ENCODE assay signal across 16 mouse cellular contexts in the genomic region with DNA sequence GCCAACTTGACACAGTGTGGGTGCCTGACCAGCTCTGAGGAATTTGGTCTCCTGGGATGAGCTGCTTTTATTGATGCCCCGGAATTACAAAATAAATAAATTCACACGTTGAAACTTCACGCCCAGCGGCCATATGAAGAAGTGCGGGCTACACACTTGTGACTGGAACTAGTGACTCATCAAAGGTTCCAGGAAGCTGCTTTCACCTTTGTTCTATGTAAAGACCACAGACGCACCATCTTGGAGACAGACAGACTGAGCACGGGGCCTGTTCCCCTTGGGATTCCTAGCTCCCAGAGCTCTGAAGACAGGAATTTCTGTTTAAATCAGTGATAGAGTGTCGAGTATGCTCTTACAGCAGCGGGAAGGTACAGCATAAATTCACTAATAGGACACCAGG. TPM values are rescaled to one million over a fixed set of nuclear protein-coding genes. Genes with fewer than 3 reads are reported as not detected.
DNase-seq lines count a peak whose midpoint lies in the region; ATAC-seq lines count a peak whose summit lies in the region.
"Had no signal": no experiment of that assay in that cellular context is flagged by ENCODE, and none has a peak within 500 bp of the region (broad histone marks: within the 10 kb centered on the region; RNA-seq: fewer than 3 reads in every experiment).

No protein-coding gene starts in this region.

- ATAC-seq in megakaryocyte progenitor cell, adult 5-6 weeks (replicated peaks; ENCODE audit: poor library complexity) = 0 out of 2 replicates have a peak, but pooled peaks have one; percentile 38
- ATAC-seq: intestine, embryonic 16.5 days; midbrain, embryonic 16.5 days had no signal

- DNase-seq in 416B (ENCODE audit: low read depth) (peak; percentile 47), A20 (ENCODE audit: low read depth, low spot score) (peak; percentile 18), ZHBTc4 (ENCODE audit: low read depth, low spot score) (peak; percentile 45)
- DNase-seq in adrenal gland, postnatal 4 days (ENCODE audit: low spot score in 2 of 2) = no peak
- DNase-seq in heart, adult 9 months (ENCODE audit: low spot score in 2 of 2) = no peak
- DNase-seq in retina, postnatal 1 day = no peak
- DNase-seq: adrenal gland, postnatal 14 days; cerebellum, adult 11-12 months; cerebellum, postnatal 14 days; gastrocnemius, adult 2 months; liver; lung, postnatal 10 days; thymus, adult 2 months had no signal

RNA-seq across cellular contexts. Expression of a gene that starts 31.4 kb away (rescaled TPM):
- 0.05 TPM in 1 of 2 replicates, not detected in the other for total RNA-seq in megakaryocyte progenitor cell, adult 5-6 weeks (2015)
- total RNA-seq in megakaryocyte progenitor cell, adult 5-6 weeks (2017) = not detected in 2 replicates
- 1 to 10 TPM; 1.9 TPM for total RNA-seq in adrenal gland, postnatal 4 days (2021)

RNA-seq across cellular contexts. Expression of a gene that starts 31.6 kb away (rescaled TPM):
- total RNA-seq in megakaryocyte progenitor cell, adult 5-6 weeks (2015) = 41.9 and 48.6 TPM in 2 replicates
- total RNA-seq in megakaryocyte progenitor cell, adult 5-6 weeks (2017) = 57.7 and 61.9 TPM in 2 replicates
- total RNA-seq in adrenal gland, postnatal 4 days (2021) = 10 to 100 TPM; 29.2 to 35.3 TPM

Comparison
In these comparisons a context has a peak if more than half of its experiments do, and no peak if none do; other contexts are left out.
1. DNase-seq: peak in 416B (single experiment), A20 (single experiment) and ZHBTc4 (single experiment); none in adrenal gland, postnatal 4 days (0 of 2), heart, adult 9 months (0 of 2) and retina, postnatal 1 day (single experiment).